Mouse (Mus musculus) lung, embryonic 15.5 days (tissue): Measurements from ENCODE around the gene Nell1. TPM values are rescaled to one million over a fixed set of nuclear protein-coding genes. Genes with fewer than 3 reads are reported as not detected.
"Not testable (repeated sequence)": the region's sequence is repeated elsewhere in the genome, so short reads cannot be mapped to it uniquely, and the experiment has no call there.

Experiments
- ATAC-seq: fragments of 200-750 bp; cut with Nextera tagmentation; 2 replicates; pipeline ENCODE4 v1.8.0; 2017; ENCODE audit warnings: moderate number of reproducible peaks, borderline replicate concordance; ENCODE audit not compliant: low FRiP score, low TSS enrichment; ENCODE audit errors: extremely low read depth
- H3K27ac ChIP-seq: fragments of 300-500 bp; sonication (generic); 2 replicates; pipeline ENCODE4 v1.5.1; 2015; ENCODE audit warnings: moderate library complexity, mild to moderate bottlenecking, inconsistent platforms
- H3K27me3 ChIP-seq: fragments of 300-500 bp; sonication (generic); 2 replicates; pipeline ENCODE4 v1.6.1; 2015; ENCODE audit warnings: inconsistent platforms
- H3K36me3 ChIP-seq: fragments of 300-500 bp; sonication (generic); 2 replicates; pipeline ENCODE4 v1.6.1; 2015; ENCODE audit warnings: inconsistent platforms
- H3K4me1 ChIP-seq: fragments of 300-500 bp; sonication (generic); 2 replicates; pipeline ENCODE4 v1.6.1; 2015; ENCODE audit warnings: inconsistent platforms
- H3K4me2 ChIP-seq: fragments of 300-500 bp; sonication (generic); 2 replicates; pipeline ENCODE4 v1.6.1; 2015; ENCODE audit warnings: inconsistent platforms, mild to moderate bottlenecking, moderate library complexity
- H3K4me3 ChIP-seq: fragments of 300-500 bp; sonication (generic); 2 replicates; pipeline ENCODE4 v1.5.1; 2015; ENCODE audit warnings: mild to moderate bottlenecking, inconsistent platforms
- H3K9ac ChIP-seq: fragments of 300-500 bp; sonication (generic); 2 replicates; pipeline ENCODE4 v1.6.1; 2015; ENCODE audit warnings: inconsistent platforms
- H3K9me3 ChIP-seq: fragments of 300-500 bp; sonication (generic); 2 replicates; pipeline ENCODE4 v1.6.1; 2016; ENCODE audit warnings: inconsistent platforms
- WGBS: fragments of 180-500 bp; shearing (Covaris S2); methylation state at CpG from one replicate; pipeline ENCODE4 v1.1.7; 2015; 5-methylcytosine and 5-hydroxymethylcytosine counted together
- polyA plus RNA-seq: library from polyadenylated mRNA; unstranded; fragments of >200 nt; fragmentation: Nextera tagmentation; extraction: Ambion mirVana; gene quantifications from 2 replicates; pipeline ENCODE4 v1.2.1, GENCODE M21; 2015

The Nell1 gene
- 3.5 and 3.6 TPM in 2 replicates for polyA plus RNA-seq

- H3K4me1 ChIP-seq, result peaks cover 13% of the 10 kb centered on the region
Measured at GRCm38 (mm10) chr7:49974841-49975440, at the start of gene Nell1. Gene Nell1 (plus strand): TSS chr7:49974864.

GRCm38 (mm10) chr7:49928571-49928970 lies 46.1 kb upstream of the Nell1 start:
- peak; percentile 56 for ATAC-seq

More at GRCm38 (mm10) chr7:49974841-49975440, at the start of gene Nell1:
- H3K27me3 ChIP-seq, result peaks cover 79% of the 10 kb centered on the region
- WGBS, result under 1% methylated on average over 52 of the region's 52 CpGs
- no peaks in the 10 kb centered on the region for H3K36me3 ChIP-seq
- H3K27ac ChIP-seq, result no peak within 1 kb of the TSS
- H3K4me3 ChIP-seq, result peak within 1 kb of the TSS; percentile 47
- H3K4me2 ChIP-seq, result peak within 1 kb of the TSS; percentile 93
- peak; percentile 21; the same call in 1 of the 2 replicates for ATAC-seq
- H3K9ac ChIP-seq, result peak within 1 kb of the TSS; percentile 29; the same call in 1 of the 2 replicates
- no peaks in the 10 kb centered on the region for H3K9me3 ChIP-seq

DNA sequence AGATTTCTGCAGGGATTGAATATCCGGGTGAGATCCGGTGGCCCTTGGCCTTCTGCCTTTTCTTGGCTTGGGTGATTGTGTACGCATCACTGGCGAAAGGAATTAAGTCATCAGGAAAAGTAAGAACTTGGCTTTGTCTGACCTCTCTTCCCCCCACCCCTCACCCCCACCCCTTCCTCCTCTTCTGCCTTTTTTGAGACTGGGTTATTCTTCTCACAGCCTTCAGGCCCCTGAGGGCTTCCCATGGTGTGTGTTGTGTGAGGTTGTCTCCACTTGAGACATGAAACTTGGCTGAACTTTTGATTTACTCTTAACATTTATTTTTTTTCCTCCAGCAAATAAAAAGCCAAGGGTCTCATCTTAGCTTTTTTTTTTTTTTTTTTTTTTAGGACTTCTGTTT lies 44.7 kb upstream of the Nell1 start:
- no peaks in the 10 kb centered on the region; the same call in 1 of the 2 replicates for H3K27me3 ChIP-seq
- no peak overlapping the region for H3K27ac ChIP-seq
- no peaks in the 10 kb centered on the region for H3K9me3 ChIP-seq
- H3K4me3 ChIP-seq, result no peak overlapping the region
- no peak overlapping the region for H3K9ac ChIP-seq
- no peak overlapping the region for H3K4me2 ChIP-seq
- no peaks in the 10 kb centered on the region for H3K36me3 ChIP-seq
- no peaks in the 10 kb centered on the region for H3K4me1 ChIP-seq
- WGBS, result 47% methylated on average over 4 of the region's 4 CpGs
- ATAC-seq, result no peak

More at GRCm38 (mm10) chr7:49928571-49928970, 46.1 kb upstream of the Nell1 start:
- H3K36me3 ChIP-seq, result no peaks in the 10 kb centered on the region
- H3K4me3 ChIP-seq, result no peak overlapping the region
- H3K4me1 ChIP-seq, result no peaks in the 10 kb centered on the region
- 0 out of 2 replicates have a peak overlapping the region, but pooled peaks have one; percentile 45 for H3K27ac ChIP-seq
- 35% methylated on average over 3 of the region's 3 CpGs for WGBS
- H3K27me3 ChIP-seq, result no peaks in the 10 kb centered on the region; the same call in 1 of the 2 replicates
- H3K9me3 ChIP-seq, result no peaks in the 10 kb centered on the region
- no peak overlapping the region for H3K9ac ChIP-seq
- no peak overlapping the region for H3K4me2 ChIP-seq

DNA sequence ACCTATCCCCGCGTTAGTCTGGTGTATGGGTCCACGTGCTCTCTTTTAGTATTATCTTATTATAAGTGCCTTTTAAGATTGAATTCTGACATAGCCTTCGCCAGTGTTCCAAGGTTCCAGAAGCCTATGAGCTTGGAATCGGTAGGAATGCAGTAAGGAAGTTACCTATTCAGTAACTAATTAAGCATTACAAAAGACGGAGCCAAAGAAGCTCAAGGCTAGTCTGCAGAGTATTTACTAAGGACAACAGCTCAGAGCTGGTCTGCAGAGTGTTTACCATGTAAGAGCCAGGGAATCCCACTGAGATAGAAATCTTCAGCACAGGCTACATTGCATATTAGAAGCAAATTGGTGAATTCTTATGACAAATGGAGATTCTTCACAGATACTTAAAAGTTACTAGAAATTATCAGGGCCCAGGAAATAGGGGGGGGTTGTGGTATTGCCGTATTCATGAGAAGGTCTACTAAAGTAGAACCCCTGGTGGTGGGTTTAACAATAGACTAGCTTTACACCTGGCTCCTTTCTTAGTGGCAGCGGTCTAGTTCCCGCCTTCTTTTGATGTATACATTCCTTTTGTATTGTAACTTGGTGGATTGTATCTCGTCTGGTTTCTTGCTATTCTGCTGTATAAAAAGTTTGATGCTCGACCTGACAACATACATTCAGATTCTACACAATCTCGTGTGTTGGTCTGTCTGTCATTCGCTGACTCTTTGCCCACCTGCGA lies 41.1 kb upstream of the Nell1 start:
- H3K4me1 ChIP-seq, H3K9me3 ChIP-seq, H3K27me3 ChIP-seq, H3K4me2 ChIP-seq, H3K9ac ChIP-seq, ATAC-seq, H3K27ac ChIP-seq, H3K4me3 ChIP-seq, H3K36me3 ChIP-seq: not testable (repeated sequence)
- WGBS, result 77% methylated on average over 14 of the region's 14 CpGs

DNA sequence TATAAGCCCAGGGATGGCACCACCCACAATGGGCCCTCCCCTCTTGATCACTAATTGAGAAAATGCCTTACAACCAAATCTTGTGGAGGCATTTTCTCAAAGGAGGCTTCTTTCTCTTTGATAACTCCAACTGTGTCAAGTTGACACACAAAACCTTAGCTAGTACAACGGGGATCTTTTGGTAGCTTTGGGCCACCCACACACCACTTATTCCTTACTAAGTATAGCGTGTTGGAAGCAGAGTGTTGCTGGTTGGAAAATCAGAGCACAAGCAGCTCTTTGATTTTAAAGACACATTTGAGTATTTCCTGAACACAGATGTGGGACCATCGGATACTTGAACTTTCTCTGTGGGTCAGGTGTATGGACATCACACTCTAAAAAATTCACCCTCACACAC lies 37.8 kb upstream of the Nell1 start:
- Histone ChIP-seq H3K27ac (no peak overlapping the region), H3K4me3 (no peak overlapping the region), H3K4me2 (no peak overlapping the region), H3K36me3 (no peaks in the 10 kb centered on the region), H3K9ac (no peak overlapping the region), H3K27me3 (no peaks in the 10 kb centered on the region), H3K4me1 (no peaks in the 10 kb centered on the region), H3K9me3 (no peaks in the 10 kb centered on the region)
- WGBS, result 81% methylated on average over 3 of the region's 3 CpGs
- ATAC-seq, result no peak

DNA sequence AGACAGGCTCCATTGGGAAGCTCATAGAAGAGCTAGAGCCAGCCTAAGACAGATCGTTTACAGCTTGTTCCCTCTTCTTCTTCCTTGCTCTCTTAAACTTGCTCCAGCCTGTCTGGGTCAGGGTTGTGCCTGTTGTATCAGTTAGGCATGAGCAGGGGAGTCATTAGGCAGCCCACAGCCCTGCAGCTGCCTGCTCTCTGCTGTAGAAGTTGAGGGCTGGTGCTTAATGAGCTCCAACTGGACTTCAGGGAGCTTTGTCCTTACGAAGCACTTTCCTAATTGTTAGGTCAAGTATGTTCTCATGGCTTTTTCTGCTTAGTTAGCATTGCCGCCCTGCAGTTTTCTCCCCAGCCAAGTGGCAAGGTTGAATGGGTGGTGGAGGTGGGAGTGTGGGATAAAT lies 32.6 kb upstream of the Nell1 start:
- 0 out of 2 replicates have a peak, but pooled peaks cover 3% of the 10 kb centered on the region for H3K27me3 ChIP-seq
- WGBS, result 69% methylated on average over 3 of the region's 3 CpGs
- no peaks in the 10 kb centered on the region for H3K9me3 ChIP-seq
- no peak overlapping the region for H3K27ac ChIP-seq
- H3K4me2 ChIP-seq, result no peak overlapping the region
- H3K36me3 ChIP-seq, result no peaks in the 10 kb centered on the region
- ATAC-seq, result no peak
- no peak overlapping the region for H3K9ac ChIP-seq
- H3K4me1 ChIP-seq, result no peaks in the 10 kb centered on the region
- H3K4me3 ChIP-seq, result no peak overlapping the region

GRCm38 (mm10) chr7:49942490-49942889 lies 32.2 kb upstream of the Nell1 start:
- H3K4me2 ChIP-seq, result no peak overlapping the region
- WGBS, result 61% methylated on average over 5 of the region's 5 CpGs
- no peaks in the 10 kb centered on the region for H3K36me3 ChIP-seq

GRCm38 (mm10) chr7:49946691-49947090 lies 28.0 kb upstream of the Nell1 start:
- Histone ChIP-seq H3K4me1 (no peaks in the 10 kb centered on the region), H3K9ac (no peak overlapping the region), H3K4me2 (no peak overlapping the region), H3K4me3 (no peak overlapping the region), H3K36me3 (no peaks in the 10 kb centered on the region), H3K27ac (no peak overlapping the region), H3K9me3 (no peaks in the 10 kb centered on the region), H3K27me3 (0 out of 2 replicates have a peak, but pooled peaks cover 3% of the 10 kb centered on the region)
- WGBS, result 85% methylated on average over 9 of the region's 9 CpGs
- no peak for ATAC-seq

More at GRCm38 (mm10) chr7:49942490-49942889, 32.2 kb upstream of the Nell1 start:
- no peak overlapping the region for H3K9ac ChIP-seq
- H3K4me1 ChIP-seq, result no peaks in the 10 kb centered on the region
- 0 out of 2 replicates have a peak, but pooled peaks cover 3% of the 10 kb centered on the region for H3K27me3 ChIP-seq
- H3K4me3 ChIP-seq, result no peak overlapping the region
- no peak for ATAC-seq
- H3K9me3 ChIP-seq, result no peaks in the 10 kb centered on the region
- no peak overlapping the region for H3K27ac ChIP-seq

GRCm38 (mm10) chr7:49953546-49954181 lies 21.0 kb upstream of the Nell1 start:
- H3K9ac ChIP-seq, result no peak overlapping the region
- H3K9me3 ChIP-seq, result no peaks in the 10 kb centered on the region
- H3K4me2 ChIP-seq, result no peak overlapping the region
- H3K27ac ChIP-seq, result no peak overlapping the region
- H3K27me3 ChIP-seq, result no peaks in the 10 kb centered on the region; the same call in 1 of the 2 replicates
- 55% methylated on average over 4 of the region's 4 CpGs for WGBS
- no peak overlapping the region for H3K4me3 ChIP-seq
- ATAC-seq, result no peak
- H3K36me3 ChIP-seq, result no peaks in the 10 kb centered on the region
- H3K4me1 ChIP-seq, result no peaks in the 10 kb centered on the region

GRCm38 (mm10) chr7:49954834-49955233 lies 19.8 kb upstream of the Nell1 start:
- no peak overlapping the region for H3K9ac ChIP-seq
- H3K9me3 ChIP-seq, result no peaks in the 10 kb centered on the region
- H3K4me1 ChIP-seq, result no peaks in the 10 kb centered on the region
- no peak overlapping the region for H3K4me3 ChIP-seq
- WGBS, result 68% methylated on average over 7 of the region's 7 CpGs
- H3K4me2 ChIP-seq, result no peak overlapping the region
- H3K36me3 ChIP-seq, result no peaks in the 10 kb centered on the region
- ATAC-seq, result no peak
- H3K27ac ChIP-seq, result no peak overlapping the region
- no peaks in the 10 kb centered on the region; the same call in 1 of the 2 replicates for H3K27me3 ChIP-seq

DNA sequence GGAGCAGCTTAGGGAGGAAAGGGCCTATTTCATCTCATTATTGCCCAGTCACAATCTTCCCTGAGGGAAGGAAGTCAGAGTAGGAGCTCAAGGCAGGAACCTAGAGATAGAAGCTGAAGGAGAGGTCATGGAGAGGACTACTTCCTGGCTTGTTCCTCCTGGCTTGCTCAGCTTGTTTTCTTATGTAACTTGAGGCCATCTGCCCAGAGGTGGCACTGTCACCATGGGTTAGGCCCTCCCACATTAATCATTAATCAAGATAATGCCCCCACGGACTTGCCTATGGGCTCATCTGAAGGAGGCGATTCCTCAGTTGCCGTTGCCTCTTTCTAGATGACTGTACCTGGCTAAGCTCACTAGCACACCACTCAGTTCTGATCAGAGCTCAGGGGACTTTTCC lies 17.5 kb upstream of the Nell1 start:
- Histone ChIP-seq H3K27ac (no peak overlapping the region), H3K36me3 (no peaks in the 10 kb centered on the region), H3K9me3 (no peaks in the 10 kb centered on the region), H3K4me2 (no peak overlapping the region), H3K4me1 (no peaks in the 10 kb centered on the region), H3K27me3 (no peaks in the 10 kb centered on the region; the same call in 1 of the 2 replicates), H3K9ac (no peak overlapping the region), H3K4me3 (no peak overlapping the region)
- 38% methylated on average over 3 of the region's 3 CpGs for WGBS
- no peak for ATAC-seq

DNA sequence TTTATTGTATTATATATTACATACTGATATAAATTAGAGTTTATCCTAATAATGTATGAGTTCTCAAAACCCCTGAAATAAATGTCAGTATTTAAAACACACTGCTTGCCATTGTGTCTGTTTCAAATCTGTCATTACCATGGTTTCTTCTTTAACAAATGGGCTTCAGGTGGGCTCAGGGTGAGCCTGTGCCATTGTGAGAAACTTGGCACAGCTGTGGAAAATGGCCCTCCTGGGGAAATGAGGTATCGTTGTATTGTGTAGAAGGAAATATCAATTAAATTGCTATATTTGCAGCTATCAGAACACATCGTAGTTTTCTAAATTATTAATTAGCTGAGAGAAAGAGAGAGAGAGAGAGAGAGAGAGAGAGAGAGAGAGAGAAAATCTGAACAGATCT lies 10.9 kb upstream of the Nell1 start:
- Histone ChIP-seq H3K4me1 (no peaks in the 10 kb centered on the region), H3K9me3 (no peaks in the 10 kb centered on the region), H3K4me3 (no peak overlapping the region), H3K36me3 (no peaks in the 10 kb centered on the region), H3K27ac (no peak overlapping the region), H3K9ac (no peak overlapping the region), H3K27me3 (no peaks in the 10 kb centered on the region), H3K4me2 (no peak overlapping the region)
- WGBS, result 74% methylated on average over 2 of the region's 2 CpGs
- ATAC-seq, result no peak
